Mouse (Mus musculus) ES-Bruce4 (cell line): ENCODE measurements around the gene Dydc1. TPM values are rescaled to one million over a fixed set of nuclear protein-coding genes. Genes with fewer than 3 reads are reported as not detected.
A peak's percentile ranks its signal among the peaks of the same experiment; 100 is the strongest.

ENCODE experiments used
- H3K27ac ChIP-seq: 2 replicates; pipeline ENCODE4 v1.5.1; 2012; ENCODE audit warnings: low read length, inconsistent platforms; ENCODE audit not compliant: insufficient read depth
- H3K27me3 ChIP-seq: 2 replicates; pipeline ENCODE4 v1.6.1; 2012; ENCODE audit warnings: mild to moderate bottlenecking, low read length, inconsistent platforms; ENCODE audit not compliant: control insufficient read depth, poor library complexity, insufficient read depth, severe bottlenecking
- H3K36me3 ChIP-seq: 2 replicates; pipeline ENCODE4 v1.6.1; 2012; ENCODE audit warnings: inconsistent platforms, mild to moderate bottlenecking, low read length, moderate library complexity; ENCODE audit not compliant: control insufficient read depth, poor library complexity, insufficient read depth, severe bottlenecking
- H3K4me1 ChIP-seq: one replicate; pipeline ENCODE4 v1.8.1; 2011; ENCODE audit warnings: low read length; ENCODE audit not compliant: control insufficient read depth, insufficient read depth
- H3K4me3 ChIP-seq: 2 replicates; pipeline ENCODE4 v1.5.1; 2011; ENCODE audit warnings: low read depth, mild to moderate bottlenecking, low read length
- H3K9ac ChIP-seq: 2 replicates; pipeline ENCODE4 v1.6.1; 2012; ENCODE audit warnings: low read depth, mild to moderate bottlenecking, inconsistent platforms; ENCODE audit not compliant: poor library complexity, severe bottlenecking
- H3K9me3 ChIP-seq: replicated peaks from 2 replicates; pipeline ENCODE4 v1.6.1; 2012; ENCODE audit warnings: mild to moderate bottlenecking, low read length, inconsistent platforms; ENCODE audit not compliant: control insufficient read depth, poor library complexity, insufficient read depth, severe bottlenecking
- CTCF ChIP-seq: IDR thresholded peaks from one replicate; pipeline ENCODE4 v1.8.1; 2011; ENCODE audit warnings: low read depth, low read length
- EP300 ChIP-seq: IDR thresholded peaks from 2 replicates; pipeline ENCODE4 v1.6.1; 2011; ENCODE audit warnings: low read depth, low read length; ENCODE audit not compliant: insufficient read depth
- POLR2A ChIP-seq: IDR thresholded peaks from one replicate; pipeline ENCODE4 v1.8.1; 2011; ENCODE audit warnings: low read length; ENCODE audit not compliant: insufficient read depth
- polyA plus RNA-seq: library from polyadenylated mRNA; stranded (reverse); fragments of >200 nt; gene quantifications from 2 replicates; pipeline ENCODE4 v1.2.4, GENCODE M21; 2011; ENCODE audit warnings: low read depth; ENCODE audit not compliant: missing spikeins, insufficient read depth, insufficient read length

Dydc1 gene
- polyA plus RNA-seq, 1 experiment = not detected

DNA sequence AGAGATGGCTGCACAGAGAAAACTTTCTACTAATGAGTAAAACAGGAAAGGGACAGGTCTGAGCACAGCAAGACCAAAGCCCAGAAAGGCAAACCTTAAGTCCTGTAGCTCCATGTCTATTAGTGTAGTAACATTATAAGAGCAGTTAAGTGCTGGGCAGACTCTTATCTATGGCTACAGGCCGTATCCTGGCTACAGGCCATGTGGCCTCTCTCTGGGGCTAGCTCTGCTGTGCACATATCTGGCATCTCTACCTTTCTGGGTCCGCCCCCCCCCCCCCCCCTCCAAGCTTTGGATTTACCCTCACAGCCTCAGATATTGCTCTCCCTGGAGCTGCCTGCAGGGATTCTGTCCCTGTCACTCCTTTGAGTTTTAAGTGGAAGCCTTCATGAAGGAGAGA is 7.5 kb upstream of the Dydc1 start:
- TF ChIP-seq EP300 = no peak
- TF ChIP-seq CTCF = no peak
- no peak for TF ChIP-seq POLR2A
- no peak overlapping the region for H3K27ac ChIP-seq
- no peaks in the 10 kb centered on the region for H3K27me3 ChIP-seq
- H3K4me3 ChIP-seq = no peak overlapping the region
- no peaks in the 10 kb centered on the region for H3K36me3 ChIP-seq
- no peaks in the 10 kb centered on the region for H3K4me1 ChIP-seq
- H3K9ac ChIP-seq = no peak overlapping the region
- H3K9me3 ChIP-seq = peaks cover 3% of the 10 kb centered on the region; the same call in 1 of the 2 replicates

- Histone ChIP-seq H3K27ac (no peak overlapping the region), H3K9me3 (peaks cover 3% of the 10 kb centered on the region; the same call in 1 of the 2 replicates), H3K4me1 (no peaks in the 10 kb centered on the region), H3K27me3 (no peaks in the 10 kb centered on the region), H3K36me3 (no peaks in the 10 kb centered on the region), H3K4me3 (no peak overlapping the region), H3K9ac (no peak overlapping the region)
- TF ChIP-seq POLR2A (no peak), EP300 (no peak), CTCF (no peak)
Observed at GRCm38 (mm10) chr14:41066416-41066815, 6.3 kb upstream of the Dydc1 start.

GRCm38 (mm10) chr14:41069108-41069507 is 3.6 kb upstream of the Dydc1 start, which contains the start of gene Dydc2:
Gene Dydc2, minus strand, starts transcription at chr14:41069208.
- Histone ChIP-seq H3K27ac (no peak within 1 kb of the TSS), H3K36me3 (no peaks in the 10 kb centered on the region), H3K27me3 (no peaks in the 10 kb centered on the region), H3K9me3 (no peaks in the 10 kb centered on the region), H3K4me3 (no peak within 1 kb of the TSS), H3K9ac (no peak within 1 kb of the TSS), H3K4me1 (no peaks in the 10 kb centered on the region)
- TF ChIP-seq CTCF (no peak), POLR2A (no peak), EP300 (no peak)

DNA sequence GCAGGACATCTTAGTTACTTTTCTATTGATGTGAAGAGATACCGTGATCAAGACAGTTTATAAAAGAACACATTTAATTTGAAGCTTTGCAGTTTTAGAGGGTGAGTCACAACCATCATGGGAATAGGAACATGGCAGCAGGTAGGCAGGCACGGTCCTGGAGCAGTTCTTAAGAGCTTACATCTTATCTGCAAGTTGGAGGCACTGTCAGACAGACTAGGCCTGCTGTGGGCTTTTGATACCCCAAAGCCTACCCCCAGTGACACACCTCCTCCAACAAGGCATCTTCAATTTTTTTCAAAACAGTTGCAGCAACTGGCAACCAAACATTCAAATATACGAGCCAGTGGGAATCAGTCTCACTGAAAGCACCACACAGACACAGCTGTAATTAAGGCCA is 2.4 kb upstream of the Dydc1 start:
- Histone ChIP-seq H3K36me3 (no peaks in the 10 kb centered on the region), H3K27ac (no peak overlapping the region), H3K4me3 (no peak overlapping the region), H3K4me1 (no peaks in the 10 kb centered on the region), H3K27me3 (no peaks in the 10 kb centered on the region), H3K9ac (no peak overlapping the region), H3K9me3 (no peaks in the 10 kb centered on the region)
- no peak for TF ChIP-seq CTCF
- TF ChIP-seq EP300 = no peak
- TF ChIP-seq POLR2A = no peak

GRCm38 (mm10) chr14:41072944-41073275 is 199 bp downstream of the Dydc1 start:
- H3K9me3 ChIP-seq = no peaks in the 10 kb centered on the region
- no peak overlapping the region for H3K9ac ChIP-seq
- H3K27me3 ChIP-seq = no peaks in the 10 kb centered on the region
- H3K27ac ChIP-seq = no peak overlapping the region
- no peaks in the 10 kb centered on the region for H3K4me1 ChIP-seq
- peak overlapping the region; percentile 5; the same call in 1 of the 2 replicates for H3K4me3 ChIP-seq
- TF ChIP-seq CTCF (no peak), POLR2A (no peak), EP300 (no peak)
- no peaks in the 10 kb centered on the region for H3K36me3 ChIP-seq

GRCm38 (mm10) chr14:41082408-41082807 is 9.7 kb downstream of the Dydc1 start:
- no peaks in the 10 kb centered on the region for H3K4me1 ChIP-seq
- H3K36me3 ChIP-seq = no peaks in the 10 kb centered on the region
- no peak overlapping the region for H3K9ac ChIP-seq
- H3K27me3 ChIP-seq = no peaks in the 10 kb centered on the region
- H3K4me3 ChIP-seq = no peak overlapping the region
- no peaks in the 10 kb centered on the region for H3K9me3 ChIP-seq
- TF ChIP-seq EP300 (no peak), POLR2A (no peak), CTCF (no peak)
- H3K27ac ChIP-seq = no peak overlapping the region
